13 mouse cellular contexts compared by ENCODE assay signal in the genomic region with DNA sequence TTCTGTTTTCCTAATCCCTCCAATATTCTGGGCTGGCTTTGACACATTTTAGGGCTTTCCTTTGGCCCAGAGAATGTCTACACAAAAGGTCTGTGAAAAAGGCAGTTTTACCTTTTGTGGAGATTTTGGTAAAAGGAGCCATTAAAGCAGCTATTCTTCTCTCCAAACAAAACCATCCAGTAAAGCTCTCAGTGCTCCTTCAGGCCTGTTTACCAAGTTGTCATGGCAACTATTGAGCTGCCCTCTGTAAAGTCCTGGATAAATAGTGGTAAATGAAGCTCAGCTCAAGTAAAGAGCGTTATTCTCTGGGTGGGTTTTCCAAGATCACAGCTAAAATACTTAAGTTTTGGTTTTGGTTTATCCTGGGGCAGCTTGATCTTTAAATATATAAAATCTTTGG.
DNase-seq lines count a peak whose midpoint lies in the region; ATAC-seq and TF ChIP-seq lines count a peak whose summit lies in the region.
"Had no signal": no experiment of that assay in that cellular context is flagged by ENCODE, and none has a peak within 500 bp of the region (broad histone marks: within the 10 kb centered on the region; RNA-seq: fewer than 3 reads in every experiment).

No protein-coding gene starts in this region.

- no peaks in the 10 kb centered on the region for H3K27me3 ChIP-seq in forebrain, embryonic 15.5 days
- H3K27me3 ChIP-seq in midbrain, embryonic 12.5 days: 0 out of 2 replicates have a peak, but pooled peaks cover 5% of the 10 kb centered on the region
- H3K27me3 ChIP-seq: CH12.LX had no signal

- no peak for TF ChIP-seq CTCF in cortical plate, adult 2 months (IDR thresholded peaks at IDR 0.05; ENCODE audit: extremely low read depth, insufficient read depth, low read length)

- 0 out of 2 replicates have a peak overlapping the region, but pooled peaks have one; percentile 35 for H3K27ac ChIP-seq in cortical plate, adult 2 months (ENCODE audit: insufficient read depth, low read length)
- H3K27ac ChIP-seq in forebrain, embryonic 15.5 days (replicated peaks): peak overlapping the region; percentile 93
- peak overlapping the region; percentile 96 for H3K27ac ChIP-seq in midbrain, embryonic 12.5 days (replicated peaks)

- WGBS in forebrain, embryonic 15.5 days: 5% methylated on average over 1 of the region's 1 CpGs
- 11% methylated on average over 1 of the region's 1 CpGs for WGBS in midbrain, embryonic 12.5 days

- DNase-seq in ES-CJ7 (ENCODE audit: low read depth, low spot score): peak; percentile 64
- no peak for DNase-seq in gastrocnemius, postnatal 4 days (ENCODE audit: low spot score in 2 of 2)
- DNase-seq in kidney, adult 11 months: no peak
- DNase-seq in cerebellum, postnatal 36 days: no peak
- DNase-seq: cerebellum, adult 11-12 months; gastrocnemius, postnatal 10 days; kidney, adult 9 months had no signal

- no peaks in the 10 kb centered on the region for H3K4me1 ChIP-seq in cortical plate, adult 2 months (ENCODE audit: control insufficient read depth, insufficient read depth, low read length)
- peaks cover 28% of the 10 kb centered on the region for H3K4me1 ChIP-seq in forebrain, embryonic 15.5 days
- H3K4me1 ChIP-seq in midbrain, embryonic 12.5 days: peaks cover 49% of the 10 kb centered on the region

- no peak for TF ChIP-seq POLR2A in cortical plate, adult 2 months (IDR thresholded peaks at IDR 0.05; ENCODE audit: extremely low read depth, insufficient read depth, low read length)

- H3K9ac ChIP-seq in forebrain, embryonic 15.5 days (replicated peaks): 0 out of 2 replicates have a peak overlapping the region, but pooled peaks have one; percentile 61
- peak overlapping the region; percentile 74; the same call in 1 of the 2 replicates for H3K9ac ChIP-seq in midbrain, embryonic 12.5 days (replicated peaks)

- no peaks in the 10 kb centered on the region for H3K36me3 ChIP-seq in forebrain, embryonic 15.5 days
- 0 out of 2 replicates have a peak, but pooled peaks cover 6% of the 10 kb centered on the region for H3K36me3 ChIP-seq in midbrain, embryonic 12.5 days

- H3K9me3 ChIP-seq in forebrain, embryonic 15.5 days: no peaks in the 10 kb centered on the region
- no peaks in the 10 kb centered on the region for H3K9me3 ChIP-seq in midbrain, embryonic 12.5 days

- peak overlapping the region; percentile 59 for H3K4me2 ChIP-seq in forebrain, embryonic 15.5 days (replicated peaks)
- H3K4me2 ChIP-seq in midbrain, embryonic 12.5 days (replicated peaks): peak overlapping the region; percentile 62

- H3K4me3 ChIP-seq in cortical plate, adult 2 months (ENCODE audit: insufficient read depth, low read length): peak overlapping the region; percentile 39; the same call in 1 of the 2 replicates
- H3K4me3 ChIP-seq in forebrain, embryonic 15.5 days: peak overlapping the region; percentile 36
- peak overlapping the region; percentile 47 for H3K4me3 ChIP-seq in midbrain, embryonic 12.5 days
- H3K4me3 ChIP-seq: erythroblast, embryonic 14.5 days had no signal

- ATAC-seq in forebrain, embryonic 15.5 days (replicated peaks): peak; percentile 62
- peak; percentile 63 for ATAC-seq in midbrain, embryonic 12.5 days (ENCODE audit: low FRiP score, low read depth)
- no peak for ATAC-seq in cerebellum, adult (ENCODE audit: insufficient number of reproducible peaks, low FRiP score, low TSS enrichment)

Comparison
In these comparisons a context has a peak if more than half of its experiments do, and no peak if none do; other contexts are left out.
1. H3K27ac ChIP-seq: peak in every context shown above with its lines; median percentile 96 in midbrain, embryonic 12.5 days; 93 in forebrain, embryonic 15.5 days; 35 in cortical plate, adult 2 months.